Mouse (Mus musculus): ENCODE measurements around the gene Ppp2r1b.

GRCm38 (mm10) chr9:50818050-50818449 is 27.1 kb upstream of the Ppp2r1b start:
- TF ChIP-seq CTCF (IDR thresholded peaks at IDR 0.05; ENCODE audit: borderline replicate concordance, control insufficient read depth, extremely low read depth, insufficient read depth, low read length, poor library complexity) (no peak), POLR2A (IDR thresholded peaks at IDR 0.05; ENCODE audit: control insufficient read depth, extremely low read depth, insufficient read depth, low read length, poor library complexity) (no peak)

All from thymus, adult 2 months (tissue).